1 mouse cellular context compared by ENCODE assay signal in the genomic region with DNA sequence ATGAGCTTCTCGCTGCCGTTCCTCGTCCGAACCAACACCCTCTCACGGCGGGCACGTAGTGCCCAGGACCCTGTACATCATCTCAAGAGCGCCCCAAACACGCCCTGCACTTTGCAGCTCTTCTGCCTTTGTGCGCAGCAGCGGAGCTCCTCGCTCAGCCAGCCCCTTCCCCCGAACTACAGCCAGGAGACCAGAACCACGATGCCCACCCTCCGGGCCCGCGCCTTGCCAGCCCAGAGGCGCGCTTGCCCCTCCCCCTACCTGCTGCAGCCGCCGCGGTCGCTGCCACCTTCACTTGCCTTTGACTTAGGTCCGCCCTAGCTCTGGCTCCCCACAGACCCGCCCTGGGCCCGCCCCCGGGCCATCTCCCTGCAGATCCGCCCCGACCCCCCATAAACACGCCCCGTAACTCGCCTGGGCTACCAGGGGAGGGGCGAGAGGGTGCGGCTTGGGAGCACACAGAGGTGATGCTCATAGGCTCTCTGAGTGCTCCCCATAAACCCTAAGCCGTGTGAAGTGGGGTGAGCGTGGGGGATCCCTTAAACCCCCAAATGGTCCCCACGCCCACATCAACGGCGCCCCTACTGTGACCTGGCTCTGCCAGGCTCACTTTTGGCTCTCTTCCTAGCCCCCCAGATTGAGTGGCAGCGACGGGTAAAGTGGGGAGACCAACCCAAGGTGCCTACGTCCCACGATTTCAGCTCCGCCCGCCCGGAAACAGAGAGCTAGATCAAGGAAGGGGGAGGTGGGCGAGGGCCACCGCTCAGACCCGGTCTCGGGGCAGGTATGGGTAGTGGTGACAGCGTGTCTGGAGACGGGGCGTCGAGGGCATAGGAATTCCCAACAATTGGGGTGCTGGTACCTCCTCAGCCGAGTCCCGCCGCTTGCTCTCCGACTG.
TF ChIP-seq lines count a peak whose summit lies in the region.

No protein-coding gene starts in this region.

TF ChIP-seq in C2C12, 6 proteins besides CTCF, POLR2A, EP300 and RAD21:
- TF ChIP-seq MYOG (IDR thresholded peaks at IDR 0.05; ENCODE audit: control insufficient read depth, extremely low read depth, insufficient read length) (no peak), MAX (IDR thresholded peaks at IDR 0.05) (no peak), CEBPB (IDR thresholded peaks at IDR 0.05; ENCODE audit: low read depth) (no peak), MYOD1 (IDR thresholded peaks at IDR 0.05; ENCODE audit: control insufficient read depth, insufficient read length, low read depth) (no peak), USF1 (IDR thresholded peaks at IDR 0.05; ENCODE audit: low read depth) (no peak), FOSL1 (IDR thresholded peaks at IDR 0.05; ENCODE audit: insufficient read depth, low read length, poor library complexity, severe bottlenecking) (no peak)
TF ChIP-seq in C2C12: peak in this region for 0.
